Mouse (Mus musculus): ENCODE data around the gene Gm14496. TPM values are rescaled to one million over a fixed set of nuclear protein-coding genes. Genes with fewer than 3 reads are reported as not detected.
"Not testable (repeated sequence)": the region's sequence is repeated elsewhere in the genome, so short reads cannot be mapped to it uniquely, and the experiment has no call there.

Gene Gm14496
- total RNA-seq (2021): not detected

DNA sequence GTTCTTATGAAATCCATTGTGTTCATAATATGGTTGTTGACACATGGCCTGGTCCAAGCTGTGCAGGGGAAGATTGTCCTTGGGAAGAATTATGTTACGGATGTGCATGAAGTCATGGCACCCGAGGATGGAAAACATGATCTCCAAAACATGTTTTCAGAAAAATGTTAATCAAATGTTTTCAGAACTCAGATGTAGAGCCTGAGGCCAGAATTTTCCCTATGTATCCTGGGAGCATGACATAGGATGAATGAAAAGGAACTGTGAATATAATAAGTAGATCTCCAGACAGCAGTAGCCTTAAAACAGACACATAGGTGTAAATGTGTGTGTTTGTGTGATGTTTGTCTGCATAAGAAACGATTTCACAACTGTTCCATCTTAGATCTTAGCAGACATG, at the start of gene Gm14496:
TSS of gene Gm14496 (plus strand) at position 301 of the 400 bp plus-strand sequence.
- DNase-seq (ENCODE audit: extremely low spot score in 1 of 2, low spot score in 1 of 2): no peak

DNA sequence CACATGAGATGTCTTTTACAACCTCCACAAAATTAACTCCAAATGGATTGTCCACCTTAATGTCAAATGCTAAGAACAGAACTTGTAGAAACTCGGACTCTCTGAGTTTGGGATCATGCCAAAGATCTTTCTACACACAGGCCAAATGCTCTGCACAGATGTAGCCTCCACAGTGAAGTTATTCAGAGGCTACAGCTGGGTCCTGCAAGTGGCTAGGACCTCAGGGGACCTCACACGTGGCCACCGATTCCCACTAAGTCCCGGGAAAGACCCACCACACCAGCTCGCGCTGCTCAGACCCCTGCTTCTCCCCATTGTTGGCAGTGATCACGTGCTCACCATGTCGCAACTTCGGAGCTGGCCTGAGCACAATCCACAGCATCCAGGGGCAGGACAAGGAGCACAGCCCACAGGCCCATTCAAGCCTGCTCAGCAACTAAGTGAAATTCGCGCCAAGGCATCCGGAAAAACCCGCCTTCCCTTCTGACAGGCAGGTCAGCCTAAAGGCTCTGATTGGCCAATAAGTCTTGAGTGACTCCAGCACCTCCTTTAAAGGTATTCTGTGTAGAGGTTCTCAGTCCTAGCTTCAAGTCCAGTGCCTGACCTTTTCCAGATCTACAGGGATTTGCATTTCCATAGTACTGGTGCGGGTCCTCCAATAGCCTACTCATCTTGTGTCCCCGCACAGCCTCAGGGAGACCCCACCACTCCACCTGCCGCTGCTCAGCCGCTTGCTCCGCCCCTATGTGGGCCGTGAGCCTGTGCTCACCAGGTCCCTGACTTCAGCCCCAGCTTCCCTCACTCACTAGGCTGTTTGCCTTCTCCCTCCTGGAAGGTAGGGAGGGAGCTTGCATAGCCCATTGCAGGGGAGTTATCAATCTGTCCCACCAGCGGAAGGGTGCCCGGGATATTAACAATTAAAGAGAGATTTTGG, 37.9 kb upstream of the Gm14496 start:
- DNase-seq (ENCODE audit: extremely low spot score in 1 of 2, low spot score in 1 of 2): not testable (repeated sequence)

DNA sequence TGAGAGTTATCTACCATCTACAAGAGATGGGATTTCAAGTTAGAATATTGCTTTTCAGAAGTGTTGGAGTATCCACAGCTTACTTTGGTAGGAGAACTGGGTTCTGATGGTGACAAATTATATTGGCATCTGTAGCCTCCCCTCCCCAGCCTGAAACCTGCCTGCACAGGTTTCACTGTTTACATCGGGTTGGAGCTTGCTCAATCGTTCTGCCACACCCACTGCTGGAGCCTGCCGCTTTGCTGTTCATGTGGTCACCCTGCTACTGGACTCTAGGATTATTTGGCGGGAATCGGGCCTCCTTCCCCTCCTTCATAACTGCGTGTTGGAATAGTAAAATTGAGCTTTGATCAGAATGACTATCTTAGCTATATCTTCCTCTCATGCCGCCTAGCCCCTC, 22.5 kb upstream of the Gm14496 start:
- no peak for DNase-seq (ENCODE audit: extremely low spot score in 1 of 2, low spot score in 1 of 2)

DNA sequence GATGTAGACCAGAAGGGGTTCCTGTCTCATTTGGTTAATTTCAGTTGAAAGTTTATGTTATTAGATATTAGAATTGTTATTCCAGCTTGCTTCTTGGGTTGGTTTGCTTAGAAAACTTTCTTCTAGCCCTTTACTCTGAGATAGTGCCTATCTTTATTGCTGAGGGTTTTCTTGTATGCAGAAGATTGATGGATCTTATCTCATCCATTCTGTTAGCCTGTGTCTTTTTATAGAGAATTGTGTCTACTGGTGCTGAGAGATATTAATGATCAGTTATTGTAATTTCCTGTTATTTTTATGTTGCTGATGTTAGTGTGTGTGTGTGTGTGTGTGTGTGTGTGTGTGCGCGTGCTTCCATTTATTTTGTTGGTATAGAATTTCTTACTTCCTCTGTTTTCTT, 21.7 kb upstream of the Gm14496 start:
- DNase-seq (ENCODE audit: extremely low spot score in 1 of 2, low spot score in 1 of 2): no peak

DNA sequence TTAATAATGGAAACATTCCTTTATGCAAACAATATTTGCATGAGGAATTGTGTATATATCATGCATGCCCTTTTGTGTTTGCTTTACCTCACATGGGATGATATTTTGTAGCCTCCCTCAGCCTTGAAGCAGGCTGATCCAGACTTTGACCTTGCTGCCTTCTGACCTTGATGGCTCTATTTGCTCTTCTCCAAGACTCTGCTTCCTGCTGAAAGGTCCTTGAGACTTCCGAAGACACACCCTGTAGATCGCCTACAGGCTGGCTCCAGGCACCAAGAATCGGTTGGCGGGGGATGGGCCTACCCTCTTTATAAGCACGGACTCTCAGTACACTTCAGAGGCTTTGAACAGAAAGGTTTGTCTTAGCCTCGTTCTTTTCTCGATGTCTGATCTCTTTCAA, 9.0 kb upstream of the Gm14496 start:
- DNase-seq (ENCODE audit: extremely low spot score in 1 of 2, low spot score in 1 of 2): not testable (repeated sequence)

Other genes with a start within 250 kb of the Gm14496 start
- 10 to 100 TPM; 26.4 to 34.5 TPM for gene Myt1, start 227.8 kb upstream of the Gm14496 start, total RNA-seq (2021)
- 10 to 100 TPM; 84.9 to 86.9 TPM for gene Pcmtd2, start 153.3 kb upstream of the Gm14496 start, total RNA-seq (2021)
- gene Polr3k, start 126.8 kb upstream of the Gm14496 start, total RNA-seq (2021): 10 to 100 TPM; 26.0 to 27.9 TPM